Mouse (Mus musculus) thymus, postnatal 25 days (tissue): ENCODE data around the gene Rad51.
A peak's percentile ranks its signal among the peaks of the same experiment; 100 is the strongest.

ENCODE experiments used
- DNase-seq: peaks from one replicate; pipeline ENCODE4 v3.0.0; 2022

The Rad51 gene

DNA sequence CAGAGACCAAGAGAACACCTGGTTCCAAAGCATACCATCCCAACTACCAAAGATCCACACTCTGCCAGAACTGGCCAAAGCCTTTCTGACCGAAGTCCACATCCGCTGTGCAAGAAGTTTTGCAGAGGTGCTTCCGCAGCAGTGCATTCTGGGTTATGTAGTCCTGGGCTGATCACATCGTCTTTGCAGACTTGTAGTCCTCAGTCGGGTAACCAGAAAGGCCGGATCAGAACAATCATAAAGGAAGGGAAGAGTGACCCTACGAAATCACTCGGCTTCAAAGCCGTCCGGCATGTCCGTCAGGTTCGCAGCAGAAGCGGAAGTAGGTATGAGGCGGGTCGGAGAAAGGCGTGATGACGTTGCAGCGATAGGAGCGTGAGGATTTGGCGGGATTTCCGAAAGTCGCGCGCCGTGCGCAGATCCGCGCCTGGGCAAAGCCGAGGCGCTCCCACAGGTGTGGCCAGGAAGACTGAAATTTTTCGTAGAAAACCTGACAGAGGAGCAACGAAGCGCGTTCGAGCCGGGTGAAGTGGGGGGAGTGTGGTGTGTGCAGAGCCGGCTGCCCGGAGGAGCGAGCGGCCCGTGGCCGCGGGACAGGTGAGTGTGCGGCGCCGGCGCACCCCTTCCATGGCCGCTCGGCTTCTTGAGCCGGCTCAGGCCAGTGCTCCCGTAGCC is at the start of gene Rad51:
Gene Rad51, plus strand, starts transcription at position 356 of the 675 bp plus-strand sequence.
- peak; percentile 83 for DNase-seq

DNA sequence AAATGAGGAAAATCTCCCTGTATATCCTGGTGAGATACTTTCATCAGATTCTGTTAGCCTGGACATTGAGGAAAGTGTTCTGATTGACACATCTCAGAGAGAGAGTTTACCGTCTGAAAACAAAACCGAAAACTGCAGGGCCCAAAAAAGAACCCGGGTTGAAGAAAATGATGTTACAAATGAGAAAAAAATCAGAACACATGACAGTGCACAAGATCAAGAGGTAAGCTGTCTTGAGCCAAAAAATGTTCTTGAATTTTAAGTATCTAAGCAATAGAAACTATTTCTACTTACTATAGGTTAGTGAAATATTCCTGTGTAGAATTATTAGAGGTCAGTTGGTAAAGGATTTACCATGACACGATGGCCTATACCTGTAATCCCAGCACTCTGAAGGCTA is 40.2 kb upstream of the Rad51 start:
- no peak for DNase-seq

GRCm38 (mm10) chr2:119086156-119086555 is 26.4 kb upstream of the Rad51 start:
- DNase-seq = no peak

GRCm38 (mm10) chr2:119101552-119101951 is 11.0 kb upstream of the Rad51 start:
- DNase-seq = no peak

DNA sequence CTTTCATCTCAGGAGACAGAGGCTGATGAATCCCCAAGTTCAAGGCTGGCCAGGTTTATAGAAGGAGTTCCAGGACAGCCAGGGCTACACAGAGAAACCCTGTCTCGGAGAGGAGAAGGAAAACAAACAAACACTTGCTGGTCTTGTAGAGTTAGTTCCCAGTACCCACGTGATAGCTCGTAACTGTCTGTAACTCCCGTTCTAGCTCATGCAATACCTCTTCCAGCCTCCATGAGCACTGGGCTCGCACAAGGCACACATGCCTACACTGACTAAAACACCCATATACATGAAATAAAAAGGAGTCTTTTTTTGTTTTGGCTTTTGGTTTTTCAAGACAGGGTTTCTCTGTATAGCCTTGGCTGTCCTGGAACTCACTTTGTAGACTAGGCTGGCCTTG is 6.0 kb upstream of the Rad51 start:
- DNase-seq = no peak

DNA sequence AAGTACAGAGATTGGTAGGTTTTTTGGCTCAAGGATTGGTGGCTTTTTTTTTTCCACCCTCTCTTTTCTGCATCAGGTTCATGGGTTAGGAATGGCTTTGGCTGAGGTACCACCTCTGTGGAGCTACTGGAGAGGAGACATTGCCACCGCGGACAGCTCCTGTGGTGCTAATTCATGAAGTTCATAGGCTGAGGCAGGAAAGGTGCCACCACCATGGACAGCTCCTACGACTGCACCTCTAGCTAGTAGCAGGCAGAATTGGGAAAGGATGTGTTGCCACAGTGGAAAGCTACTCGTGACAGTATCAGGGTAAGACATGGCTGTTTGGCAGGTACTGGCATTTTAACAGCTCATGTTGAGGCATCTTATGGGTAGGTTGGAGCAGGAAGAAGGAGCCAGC is 4.0 kb upstream of the Rad51 start:
- DNase-seq = peak; percentile 22

- no peak for DNase-seq
Measured at GRCm38 (mm10) chr2:119111060-119111459, 1.5 kb upstream of the Rad51 start.

DNA sequence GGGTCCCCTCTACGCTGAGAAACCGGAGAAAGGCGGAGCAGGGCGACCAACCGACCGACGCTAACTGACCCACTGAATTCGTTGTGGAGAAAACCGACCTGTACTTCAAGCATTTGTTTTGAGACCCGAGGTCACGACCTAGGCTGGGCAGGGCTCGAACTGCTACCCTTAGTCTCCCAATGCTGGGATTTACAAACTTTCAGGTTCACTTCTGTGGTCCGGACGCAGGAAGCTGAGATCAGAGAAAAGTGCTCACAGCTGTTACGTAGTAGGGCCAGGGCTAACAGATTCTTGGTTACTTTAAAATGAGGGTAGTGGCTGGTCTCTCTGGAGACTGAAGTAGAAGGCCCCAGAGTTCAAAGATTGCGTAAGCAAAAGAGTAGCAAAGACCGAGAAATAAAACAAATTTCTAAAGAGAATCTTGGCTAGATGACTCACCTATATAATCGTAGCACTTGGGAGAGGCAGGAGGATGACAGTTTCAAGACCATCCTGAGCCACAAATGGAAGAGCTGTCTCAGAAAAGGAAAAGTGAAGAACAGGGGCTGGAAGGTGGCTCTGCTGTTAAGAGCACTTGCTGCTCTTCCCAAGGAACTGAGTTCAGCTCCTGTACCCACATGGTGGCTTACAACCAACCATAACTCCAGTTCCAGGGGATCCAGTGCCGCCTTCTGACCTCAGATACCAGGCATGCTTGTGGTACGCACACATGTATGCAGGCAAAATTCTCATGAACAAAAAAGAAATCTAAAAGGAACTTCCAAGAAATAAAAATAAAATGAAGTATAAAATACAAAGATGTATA is 730 bp downstream of the Rad51 start:
- DNase-seq = no peak

DNA sequence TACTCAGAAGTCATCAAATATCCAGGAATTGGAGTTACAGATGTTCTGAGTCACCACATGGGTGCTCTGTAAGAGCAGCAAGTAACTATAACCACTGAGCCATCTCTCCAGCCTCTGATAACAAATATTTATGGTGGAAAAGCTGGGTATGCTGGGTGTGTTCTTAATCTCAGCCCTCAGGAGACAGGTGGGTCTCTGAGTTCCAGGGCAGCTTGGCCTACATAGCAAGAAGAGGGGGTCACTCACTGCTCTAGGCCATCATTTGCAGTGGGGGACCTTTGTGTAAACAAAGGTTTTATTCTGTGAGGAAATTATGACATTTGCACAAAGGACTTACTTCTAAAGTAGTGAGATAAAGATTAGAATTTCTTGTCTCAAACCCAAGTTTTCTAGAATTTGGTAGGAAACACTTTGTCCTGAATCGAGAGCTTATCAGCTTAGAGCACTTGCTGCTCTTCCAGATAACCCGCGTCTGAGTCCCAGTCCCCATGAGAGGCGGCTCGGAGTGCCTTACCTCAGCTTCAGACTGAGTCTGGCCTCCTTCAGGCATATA is 23.8 kb downstream of the Rad51 start:
- DNase-seq = no peak

GRCm38 (mm10) chr2:119145199-119145598 is 32.6 kb downstream of the Rad51 start:
- DNase-seq = peak; percentile 14

- no peak for DNase-seq
Measured at GRCm38 (mm10) chr2:119146435-119146834, 33.8 kb downstream of the Rad51 start.

- DNase-seq = no peak
Measured at GRCm38 (mm10) chr2:119147160-119147678, 34.6 kb downstream of the Rad51 start.

GRCm38 (mm10) chr2:119147775-119148174 is 35.2 kb downstream of the Rad51 start:
- DNase-seq = no peak

- no peak for DNase-seq
Measured at GRCm38 (mm10) chr2:119152255-119152654, 39.7 kb downstream of the Rad51 start.

- no peak for DNase-seq
Measured at GRCm38 (mm10) chr2:119154683-119155082, 42.1 kb downstream of the Rad51 start.

GRCm38 (mm10) chr2:119155388-119155787 is 42.8 kb downstream of the Rad51 start:
- no peak for DNase-seq

DNA sequence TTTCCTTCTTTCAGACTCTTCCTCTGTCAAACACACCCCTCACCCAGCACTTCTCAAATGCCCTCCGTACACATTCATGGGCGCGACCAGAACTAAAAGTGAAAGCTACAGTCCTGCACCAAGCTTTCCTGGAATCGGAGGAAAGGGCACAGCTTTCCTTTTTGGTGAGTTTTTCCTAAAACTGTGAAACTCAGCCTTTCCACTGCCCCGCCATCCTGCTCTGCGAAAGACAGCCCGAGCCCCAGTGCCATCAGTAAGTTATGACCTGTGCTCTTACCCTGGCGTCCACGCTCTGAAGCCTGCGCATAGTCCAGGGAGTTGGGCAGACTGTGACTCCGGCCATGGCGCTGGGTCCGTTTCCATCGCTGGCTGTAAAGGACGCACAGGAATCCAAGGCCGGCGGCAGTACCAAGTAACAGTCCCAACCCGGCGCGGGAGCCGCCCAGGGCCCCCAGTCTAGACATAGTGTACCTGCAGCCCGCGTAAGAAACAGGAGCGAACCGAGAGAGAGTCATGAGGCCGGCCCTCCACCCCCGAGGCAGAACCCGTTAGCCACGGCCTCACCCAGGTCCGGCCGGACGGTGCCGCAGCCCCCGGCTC is 43.6 kb downstream of the Rad51 start:
- no peak for DNase-seq

GRCm38 (mm10) chr2:119156681-119157572 is 44.3 kb downstream of the Rad51 start, which contains the start of gene Rmdn3:
Gene Rmdn3 (minus strand): TSS chr2:119157034.
- DNase-seq = peak; percentile 94

- DNase-seq = no peak
Measured at GRCm38 (mm10) chr2:119157836-119158235, 45.2 kb downstream of the Rad51 start.

- DNase-seq = no peak
Measured at GRCm38 (mm10) chr2:119161247-119161646, 48.7 kb downstream of the Rad51 start.

DNA sequence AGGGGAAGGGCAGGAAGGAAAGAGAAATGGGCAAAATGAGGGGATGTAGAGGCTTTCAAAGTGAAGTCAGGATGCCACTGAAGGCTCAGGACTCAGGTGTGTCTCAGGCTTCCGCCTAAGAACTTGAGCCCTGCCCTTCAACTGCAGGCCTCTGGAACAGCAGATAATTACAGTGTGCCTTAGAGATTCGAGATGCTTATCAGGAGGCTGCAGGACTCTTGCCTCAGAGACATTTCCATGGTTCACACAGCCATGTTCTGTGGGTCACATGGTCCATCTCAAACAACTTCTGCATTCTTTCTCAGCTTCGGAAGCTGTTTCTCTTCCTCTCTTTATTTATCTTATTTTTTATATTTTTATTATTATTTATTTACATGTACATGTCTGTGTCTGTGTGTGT is 50.5 kb downstream of the Rad51 start:
- no peak for DNase-seq

- DNase-seq = no peak
Measured at GRCm38 (mm10) chr2:119163999-119164398, 51.4 kb downstream of the Rad51 start.
